Mouse (Mus musculus) E14TG2a.4 (cell line): ENCODE measurements around the gene Klhdc7b.

ENCODE experiments used
- CTCF ChIP-seq: conservative IDR thresholded peaks from 2 replicates; pipeline ENCODE4 v1.5.1; 2014; ENCODE audit warnings: low read length
- NANOG ChIP-seq: IDR thresholded peaks from 2 replicates; pipeline ENCODE4 v1.6.1; 2014; ENCODE audit warnings: borderline replicate concordance, low read length, mixed read lengths

DNA sequence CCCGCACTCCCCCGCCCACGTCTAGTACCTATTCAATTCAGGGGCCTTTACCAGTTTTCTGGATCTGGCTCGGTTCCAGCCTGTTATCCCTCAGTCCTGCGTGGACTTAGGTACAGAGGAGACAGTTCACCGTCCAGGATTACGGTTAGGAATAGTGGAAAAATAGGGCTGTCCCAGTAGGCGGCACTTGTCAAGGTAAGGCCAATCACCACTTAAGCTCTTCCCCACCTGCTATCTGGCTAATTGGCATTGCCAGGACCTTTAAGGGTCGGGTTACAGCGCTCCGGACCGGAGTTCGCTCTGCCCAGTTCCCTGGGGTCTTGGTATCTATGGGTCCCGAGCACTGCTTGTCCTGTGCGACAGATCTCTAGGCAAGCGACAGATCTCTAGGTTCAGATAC, 7.8 kb upstream of the Klhdc7b start, which contains the start of gene Tymp:
- no peak for TF ChIP-seq CTCF
- TF ChIP-seq NANOG: no peak
